Mouse (Mus musculus): ENCODE data around the gene 4931406C07Rik.

DNA sequence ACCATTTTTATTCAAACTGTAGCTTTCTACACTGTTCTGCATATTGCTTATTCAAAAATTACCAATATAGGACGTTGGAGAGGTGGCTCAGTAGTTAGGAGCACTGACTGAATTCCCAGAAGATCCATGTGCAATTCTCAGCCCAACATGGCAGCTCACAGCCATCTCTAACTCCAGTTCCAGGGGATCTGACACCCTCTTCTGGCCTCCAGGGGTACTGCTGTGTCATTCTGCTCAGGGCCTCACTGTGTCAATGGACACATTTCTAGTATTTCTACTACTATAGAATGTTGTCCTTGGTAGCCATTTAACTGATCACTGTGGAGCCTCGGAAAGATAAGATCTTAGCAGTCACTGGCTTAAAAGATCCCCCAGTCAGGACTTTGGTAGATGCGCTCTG, 20.8 kb downstream of the 4931406C07Rik start:
- TF ChIP-seq GATA1 (IDR thresholded peaks at IDR 0.05; ENCODE audit: borderline replicate concordance, low read length) (no peak), FLI1 (IDR thresholded peaks at IDR 0.05; ENCODE audit: low read length) (no peak)
